Mouse (Mus musculus) CH12.LX (cell line): ENCODE measurements at regions not wholly inside any gene's neighbourhood (a gene's known extent, or its start where the extent isn't known, plus 50 kb on each side); places are given as distances from the start of the nearest gene placed in this dataset.

Experiments used
- DNase-seq: peaks from one replicate; pipeline ENCODE4 v3.0.0-alpha.2; 2013; ENCODE audit errors: extremely low read depth
- H3K27ac ChIP-seq: 2 replicates; pipeline ENCODE4 v1.5.1; 2012; ENCODE audit warnings: low read depth, mild to moderate bottlenecking, control low read depth, moderate library complexity; ENCODE audit not compliant: insufficient read depth
- H3K27me3 ChIP-seq: replicated peaks from 2 replicates; pipeline ENCODE3; 2012; ENCODE audit warnings: inconsistent platforms
- H3K36me3 ChIP-seq, 2 experiments: replicated peaks in 1 of 2; 2 replicates each; pipeline versions ENCODE3 to v1.6.1; 2012; ENCODE audit warnings: inconsistent platforms in 1 of 2, low read length in 1 of 2, mild to moderate bottlenecking in 1 of 2, mixed read lengths in 1 of 2, moderate library complexity in 1 of 2; ENCODE audit not compliant: control insufficient read depth in 1 of 2, insufficient read depth in 1 of 2
- H3K4me1 ChIP-seq, 2 experiments: 2 replicates each; pipeline ENCODE4 v1.6.1; 2012; ENCODE audit warnings: inconsistent platforms in 1 of 2, moderate library complexity in 1 of 2; ENCODE audit not compliant: insufficient read depth in 2 of 2, control insufficient read depth in 1 of 2
- H3K4me2 ChIP-seq: 2 replicates; pipeline ENCODE4 v1.6.1; 2012; ENCODE audit warnings: low read depth, mild to moderate bottlenecking, control low read depth; ENCODE audit not compliant: poor library complexity, insufficient read depth, severe bottlenecking
- H3K4me3 ChIP-seq, 3 experiments: fragments of 150-350 bp in 1 of 3; sonication (generic) in 1 of 3; replicated peaks in 1 of 3; 2 replicates each; pipeline versions ENCODE3 to v1.5.1; 2011 to 2012; ENCODE audit warnings: low read depth in 2 of 3, low read length in 2 of 3, mild to moderate bottlenecking in 2 of 3, moderate library complexity in 2 of 3, control low read depth in 1 of 3, improper control_type of control experiment in 1 of 3, inconsistent platforms in 1 of 3, mixed read lengths in 1 of 3; ENCODE audit not compliant: poor library complexity in 1 of 3
- H3K79me2 ChIP-seq: replicated peaks from 2 replicates; pipeline ENCODE4 v1.6.1; 2012; ENCODE audit warnings: mild to moderate bottlenecking, moderate library complexity; ENCODE audit not compliant: control insufficient read depth, poor library complexity, insufficient read depth, severe bottlenecking; ENCODE audit errors: extremely low read depth
- H3K9ac ChIP-seq: 2 replicates; pipeline ENCODE4 v1.6.1; 2012; ENCODE audit warnings: low read depth, mild to moderate bottlenecking, control low read depth, moderate library complexity; ENCODE audit not compliant: insufficient read depth
- H3K9me3 ChIP-seq: replicated peaks from 2 replicates; pipeline ENCODE3; 2012; ENCODE audit warnings: low read length, inconsistent platforms, mixed read lengths
- BHLHE40 ChIP-seq: IDR thresholded peaks from 2 replicates; pipeline ENCODE4 v1.6.1; 2011; ENCODE audit warnings: mild to moderate bottlenecking, low read depth, low read length, improper control_type of control experiment
- CHD2 ChIP-seq: IDR thresholded peaks from 2 replicates; pipeline ENCODE4 v1.6.1; 2011; ENCODE audit warnings: low read length, improper control_type of control experiment
- CTCF ChIP-seq, 2 experiments: IDR thresholded peaks in 1 of 2; conservative IDR thresholded peaks in 1 of 2; 2 replicates each; pipeline ENCODE4 v1.5.1; 2011 to 2012; ENCODE audit warnings: low read depth in 2 of 2, low read length in 2 of 2, improper control_type of control experiment in 1 of 2, inconsistent platforms in 1 of 2, mild to moderate bottlenecking in 1 of 2, moderate library complexity in 1 of 2
- ELF1 ChIP-seq: IDR thresholded peaks from 2 replicates; pipeline ENCODE4 v1.6.1; 2014; ENCODE audit warnings: low read depth, mild to moderate bottlenecking, inconsistent platforms, low read length, improper control_type of control experiment
- EP300 ChIP-seq: IDR thresholded peaks from 2 replicates; pipeline ENCODE4 v1.6.1; 2011; ENCODE audit warnings: low read length, improper control_type of control experiment
- ETS1 ChIP-seq: conservative IDR thresholded peaks from 2 replicates; pipeline ENCODE4 v1.6.1; 2012; ENCODE audit warnings: low read depth, mild to moderate bottlenecking, inconsistent platforms, low read length, improper control_type of control experiment, moderate library complexity
- HCFC1 ChIP-seq: IDR thresholded peaks from 2 replicates; pipeline ENCODE4 v1.6.1; 2012; ENCODE audit warnings: low read depth, mild to moderate bottlenecking, inconsistent platforms, low read length, improper control_type of control experiment
- JUND ChIP-seq: conservative IDR thresholded peaks from 2 replicates; pipeline ENCODE4 v1.6.1; 2011; ENCODE audit warnings: low read depth, low read length, improper control_type of control experiment
- KAT2A ChIP-seq: IDR thresholded peaks from 2 replicates; pipeline ENCODE4 v1.6.1; 2012; ENCODE audit warnings: low read length, improper control_type of control experiment, inconsistent platforms; ENCODE audit not compliant: insufficient replicate concordance
- MAX ChIP-seq: IDR thresholded peaks from 2 replicates; pipeline ENCODE4 v1.6.1; 2011; ENCODE audit warnings: low read length, improper control_type of control experiment
- MAZ ChIP-seq: IDR thresholded peaks from 2 replicates; pipeline ENCODE4 v1.6.1; 2012; ENCODE audit warnings: low read depth, mild to moderate bottlenecking, inconsistent platforms, low read length, improper control_type of control experiment, moderate library complexity
- MEF2A ChIP-seq: IDR thresholded peaks from 2 replicates; pipeline ENCODE4 v1.6.1; 2014; ENCODE audit warnings: low read depth, mild to moderate bottlenecking, inconsistent platforms, low read length, improper control_type of control experiment, borderline replicate concordance
- MYC ChIP-seq: IDR thresholded peaks from 2 replicates; pipeline ENCODE4 v1.6.1; 2011; ENCODE audit warnings: low read depth, mild to moderate bottlenecking, improper control_type of control experiment, low read length
- NELFE ChIP-seq: IDR thresholded peaks from 2 replicates; pipeline ENCODE4 v1.6.1; 2011; ENCODE audit warnings: low read depth, low read length, improper control_type of control experiment
- NRF1 ChIP-seq: IDR thresholded peaks from 2 replicates; pipeline ENCODE4 v1.6.1; 2014; ENCODE audit warnings: low read depth, mild to moderate bottlenecking, inconsistent platforms, low read length, improper control_type of control experiment, moderate library complexity
- POLR2AphosphoS2 ChIP-seq: IDR thresholded peaks from 2 replicates; pipeline ENCODE4 v1.6.1; 2011; ENCODE audit warnings: low read depth, low read length, improper control_type of control experiment
- RAD21 ChIP-seq: IDR thresholded peaks from 2 replicates; pipeline ENCODE4 v1.6.1; 2011; ENCODE audit warnings: low read depth, mild to moderate bottlenecking, low read length, improper control_type of control experiment, moderate library complexity
- RCOR1 ChIP-seq: conservative IDR thresholded peaks from 2 replicates; pipeline ENCODE4 v1.6.1; 2012; ENCODE audit warnings: low read depth, mild to moderate bottlenecking, inconsistent platforms, low read length, improper control_type of control experiment
- SIN3A ChIP-seq: IDR thresholded peaks from 2 replicates; pipeline ENCODE4 v1.6.1; 2012; ENCODE audit warnings: low read length, improper control_type of control experiment, inconsistent platforms
- TBP ChIP-seq: conservative IDR thresholded peaks from 2 replicates; pipeline ENCODE4 v1.6.1; 2011; ENCODE audit warnings: low read depth, low read length, improper control_type of control experiment
- TCF12 ChIP-seq: IDR thresholded peaks from 2 replicates; pipeline ENCODE4 v1.6.1; 2014; ENCODE audit warnings: low read depth, mild to moderate bottlenecking, inconsistent platforms, low read length, improper control_type of control experiment
- UBTF ChIP-seq: IDR thresholded peaks from 2 replicates; pipeline ENCODE4 v1.6.1; 2012; ENCODE audit warnings: low read depth, mild to moderate bottlenecking, inconsistent platforms, low read length, improper control_type of control experiment, moderate library complexity
- USF1 ChIP-seq: IDR thresholded peaks from 2 replicates; pipeline ENCODE4 v1.6.1; 2014; ENCODE audit warnings: low read depth, mild to moderate bottlenecking, inconsistent platforms, low read length, improper control_type of control experiment
- ZKSCAN1 ChIP-seq: IDR thresholded peaks from 2 replicates; pipeline ENCODE4 v1.6.1; 2012; ENCODE audit warnings: low read depth, inconsistent platforms, low read length, improper control_type of control experiment, borderline replicate concordance
- ZMIZ1 ChIP-seq: IDR thresholded peaks from 2 replicates; pipeline ENCODE4 v1.6.1; 2012; ENCODE audit warnings: low read depth, mild to moderate bottlenecking, inconsistent platforms, low read length, improper control_type of control experiment
- ZNF384 ChIP-seq: IDR thresholded peaks from 2 replicates; pipeline ENCODE4 v1.6.1; 2012; ENCODE audit warnings: low read depth, low read length, improper control_type of control experiment, inconsistent platforms
- dilution Hi-C: fragments of 300-500 bp; cut with MboI; formaldehyde crosslinking; loops from 2 replicates; pipeline ENCODE4 v1.14.3; 2020; ENCODE audit warnings: low sequenced_read_pairs; ENCODE audit not compliant: extremely low pct_unique_long_range_greater_than_20kb, extremely low pct_ligation_motif_present
- in situ Hi-C: fragments of 300-500 bp; cut with MboI; formaldehyde crosslinking; loops from 3 replicates; pipeline ENCODE4 v1.14.3; 2019; ENCODE audit warnings: low sequenced_read_pairs, low pct_ligation_motif_present, low pct_unique_long_range_greater_than_20kb, mixed read lengths

- Histone ChIP-seq H3K4me3 (no peak overlapping the region), H3K4me1 (no peaks in the 10 kb centered on the region), H3K4me2 (no peak overlapping the region), H3K9me3 (no peaks in the 10 kb centered on the region), H3K79me2 (no peaks in the 10 kb centered on the region), H3K27ac (no peak overlapping the region), H3K9ac (no peak overlapping the region), H3K27me3 (peaks cover 35% of the 10 kb centered on the region), H3K36me3 (no peaks in the 10 kb centered on the region)
- no peak for DNase-seq
- dilution Hi-C loops: no loop called here
- in situ Hi-C loops: no loop called here
- TF ChIP-seq TCF12 (no peak), EP300 (no peak), CTCF (conservative IDR thresholded peaks at IDR 0.05 in 1 of 2, IDR thresholded peaks at IDR 0.05 in 1 of 2; ENCODE audit: low read depth in 2 of 2, low read length in 2 of 2) (no peak), MAZ (no peak), MAX (no peak), POLR2AphosphoS2 (no peak), CHD2 (no peak), USF1 (no peak)
Observed at GRCm38 (mm10) chr1:90688086-90688485, 85.3 kb downstream of the Cops8 start.

GRCm38 (mm10) chr1:90690591-90691116, 87.9 kb downstream of the Cops8 start:
- Histone ChIP-seq H3K79me2 (no peaks in the 10 kb centered on the region), H3K27me3 (peaks cover 48% of the 10 kb centered on the region), H3K4me2 (no peak overlapping the region), H3K27ac (no peak overlapping the region), H3K9ac (no peak overlapping the region), H3K36me3 (no peaks in the 10 kb centered on the region), H3K4me3 (no peak overlapping the region), H3K9me3 (no peaks in the 10 kb centered on the region), H3K4me1 (no peaks in the 10 kb centered on the region)
- in situ Hi-C loops: no loop called here
- dilution Hi-C loops: no loop called here
- no peak for TF ChIP-seq ZMIZ1
- no peak for TF ChIP-seq MYC
- TF ChIP-seq ELF1: no peak
- no peak for TF ChIP-seq SIN3A
- no peak for TF ChIP-seq EP300
- TF ChIP-seq RCOR1: no peak
- TF ChIP-seq BHLHE40: no peak
- no peak for DNase-seq

GRCm38 (mm10) chr1:90691157-90691594, 88.4 kb downstream of the Cops8 start:
- TF ChIP-seq TBP (no peak), MAX (no peak), CHD2 (no peak), MEF2A (no peak), NELFE (no peak), JUND (no peak), ETS1 (no peak), USF1 (no peak), RCOR1 (no peak), HCFC1 (no peak), UBTF (no peak), RAD21 (no peak), KAT2A (no peak), TCF12 (no peak), ZNF384 (no peak), ZKSCAN1 (no peak), NRF1 (no peak), CTCF (conservative IDR thresholded peaks at IDR 0.05 in 1 of 2, IDR thresholded peaks at IDR 0.05 in 1 of 2; ENCODE audit: low read depth in 2 of 2, low read length in 2 of 2) (no peak), POLR2AphosphoS2 (no peak)
- no peak for DNase-seq
- Histone ChIP-seq H3K79me2 (no peaks in the 10 kb centered on the region), H3K36me3 (no peaks in the 10 kb centered on the region), H3K4me1 (no peaks in the 10 kb centered on the region), H3K9ac (no peak overlapping the region), H3K27me3 (peaks cover 53% of the 10 kb centered on the region), H3K9me3 (no peaks in the 10 kb centered on the region), H3K4me3 (no peak overlapping the region), H3K27ac (no peak overlapping the region), H3K4me2 (no peak overlapping the region)
- dilution Hi-C loops (no loop called here), in situ Hi-C loops (no loop called here)
